Mouse (Mus musculus) forebrain, embryonic 11.5 days (tissue): ENCODE results near the gene Sh3pxd2a. TPM values are rescaled to one million over a fixed set of nuclear protein-coding genes. Genes with fewer than 3 reads are reported as not detected.

Source experiments
- ATAC-seq: fragments of 200-750 bp; cut with Nextera tagmentation; replicated peaks from 2 replicates; pipeline ENCODE4 v1.8.0; 2017; ENCODE audit warnings: moderate TSS enrichment; ENCODE audit not compliant: low FRiP score
- DNase-seq: peaks from one replicate; pipeline ENCODE4 v3.0.0-alpha.2; 2017; ENCODE audit warnings: low spot score
- H3K27ac ChIP-seq: fragments of 300-500 bp; sonication (generic); 2 replicates; pipeline ENCODE4 v1.5.1; 2014; ENCODE audit warnings: low read depth, low read length
- H3K27me3 ChIP-seq: fragments of 300-500 bp; sonication (generic); 2 replicates; pipeline ENCODE4 v1.6.1; 2014; ENCODE audit warnings: mild to moderate bottlenecking, low read length, mixed read lengths; ENCODE audit not compliant: control insufficient read depth, insufficient read depth
- H3K36me3 ChIP-seq: fragments of 300-500 bp; sonication (generic); 2 replicates; pipeline ENCODE4 v1.6.1; 2014; ENCODE audit warnings: mild to moderate bottlenecking, low read length, moderate library complexity, mixed read lengths; ENCODE audit not compliant: control insufficient read depth, insufficient read depth
- H3K4me1 ChIP-seq: fragments of 300-500 bp; sonication (generic); replicated peaks from 2 replicates; pipeline ENCODE4 v1.6.1; 2014; ENCODE audit warnings: low read length, mixed read lengths; ENCODE audit not compliant: control insufficient read depth, insufficient read depth
- H3K4me2 ChIP-seq: fragments of 300-500 bp; sonication (generic); 2 replicates; pipeline ENCODE4 v1.6.1; 2014; ENCODE audit warnings: low read depth, mild to moderate bottlenecking, low read length, moderate library complexity, mixed read lengths; ENCODE audit not compliant: severe bottlenecking
- H3K4me3 ChIP-seq: fragments of 300-500 bp; sonication (generic); 2 replicates; pipeline ENCODE4 v1.5.1; 2014; ENCODE audit warnings: low read depth, low read length
- H3K9ac ChIP-seq: fragments of 300-500 bp; sonication (generic); 2 replicates; pipeline ENCODE4 v1.6.1; 2014; ENCODE audit warnings: low read length
- H3K9me3 ChIP-seq: fragments of 300-500 bp; sonication (generic); 2 replicates; pipeline ENCODE4 v1.6.1; 2016; ENCODE audit warnings: low read length, mixed read lengths; ENCODE audit not compliant: control insufficient read depth
- WGBS: fragments of 180-500 bp; shearing (Covaris S2); extraction: QIAGEN DNeasy Blood & Tissue Kit; methylation state at CpG from one replicate; pipeline ENCODE4 v1.1.7; 2014; 5-methylcytosine and 5-hydroxymethylcytosine counted together
- polyA plus RNA-seq: library from polyadenylated mRNA; unstranded; fragments of >200 nt; fragmentation: Nextera tagmentation; extraction: Ambion mirVana; gene quantifications from 2 replicates; pipeline ENCODE4 v1.2.1, GENCODE M21; 2014

Sh3pxd2a gene
- polyA plus RNA-seq, 1 experiment from 2014 or later = 5.2 TPM

- Histone ChIP-seq H3K4me3 (no peak overlapping the region), H3K27me3 (no peaks in the 10 kb centered on the region), H3K4me1 (peaks cover 6% of the 10 kb centered on the region), H3K9me3 (no peaks in the 10 kb centered on the region), H3K9ac (no peak overlapping the region), H3K4me2 (no peak overlapping the region), H3K27ac (no peak overlapping the region), H3K36me3 (no peaks in the 10 kb centered on the region)
- 34% methylated on average over 8 of the region's 8 CpGs for WGBS
- ATAC-seq (no peak), DNase-seq (no peak)
These were observed 13.7 kb downstream of the Sh3pxd2a start for GRCm38 (mm10) chr19:47450261-47451137.

DNA sequence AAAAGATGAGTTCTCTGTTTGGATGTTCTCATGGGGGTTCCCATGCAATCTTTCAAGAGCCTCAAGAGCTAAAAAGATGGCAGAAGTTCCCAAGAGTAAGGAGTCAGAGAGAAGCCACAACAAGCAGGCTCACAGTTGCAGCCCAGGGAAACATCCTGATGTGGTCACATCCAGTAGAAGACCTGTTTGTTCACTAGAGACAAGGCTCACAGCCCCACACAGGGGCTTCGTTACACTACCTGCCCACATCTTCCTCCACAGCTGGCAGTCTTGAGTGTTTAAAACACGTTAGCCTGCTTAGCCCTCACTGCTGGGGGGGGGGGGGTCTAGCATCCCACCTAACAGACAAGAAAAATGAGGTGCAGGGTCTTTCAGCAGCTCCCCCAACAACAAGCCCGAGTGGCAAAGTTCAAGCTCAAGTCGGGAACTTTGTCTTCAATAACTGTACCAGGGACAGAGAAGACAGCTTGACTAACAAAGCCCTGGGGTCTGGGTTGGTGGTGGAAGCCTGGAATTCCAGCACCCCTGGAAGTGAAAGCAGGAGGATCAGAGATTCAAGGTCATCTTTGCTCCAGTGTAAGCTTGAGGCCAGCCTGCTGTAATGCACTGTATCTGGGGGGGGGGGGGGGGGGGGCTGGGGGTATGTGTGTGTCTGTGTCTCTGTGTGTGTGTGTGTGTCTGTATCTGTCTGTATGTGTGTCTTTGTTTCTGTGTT, 14.5 kb downstream of the Sh3pxd2a start:
- 68% methylated on average over 4 of the region's 4 CpGs for WGBS
- Histone ChIP-seq H3K36me3 (no peaks in the 10 kb centered on the region), H3K9ac (no peak overlapping the region), H3K27me3 (no peaks in the 10 kb centered on the region), H3K27ac (no peak overlapping the region), H3K9me3 (no peaks in the 10 kb centered on the region), H3K4me3 (no peak overlapping the region), H3K4me1 (peaks cover 8% of the 10 kb centered on the region), H3K4me2 (no peak overlapping the region)
- no peak for DNase-seq
- no peak for ATAC-seq

DNA sequence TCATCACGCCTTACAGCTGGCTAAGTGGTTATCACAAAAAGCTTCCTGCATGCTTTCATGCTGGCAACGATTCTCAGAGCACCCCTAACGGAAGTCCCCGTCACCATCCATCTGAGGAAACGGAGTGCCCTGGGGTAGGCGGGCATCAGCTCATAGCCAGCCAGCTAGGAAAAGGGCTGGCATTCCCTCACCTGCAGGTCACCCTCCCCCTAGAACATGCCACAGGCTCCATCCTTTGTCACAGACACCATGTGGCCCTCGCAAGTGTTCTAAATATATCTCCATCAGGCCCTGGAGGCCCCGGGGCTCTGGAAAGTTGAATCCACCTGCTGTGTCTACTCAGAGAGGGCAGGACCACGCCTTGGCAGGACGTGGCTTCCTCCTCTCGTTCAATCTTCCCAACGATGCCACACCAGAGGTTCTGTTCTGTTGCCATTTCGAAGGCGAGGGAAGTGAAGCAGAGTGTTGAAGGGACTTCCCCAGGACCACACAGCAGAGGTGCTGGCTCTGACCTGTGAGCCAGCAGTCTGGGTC, 15.5 kb downstream of the Sh3pxd2a start:
- ATAC-seq (no peak), DNase-seq (no peak)
- Histone ChIP-seq H3K9ac (no peak overlapping the region), H3K4me1 (peaks cover 8% of the 10 kb centered on the region), H3K4me2 (no peak overlapping the region), H3K27me3 (no peaks in the 10 kb centered on the region), H3K36me3 (no peaks in the 10 kb centered on the region), H3K9me3 (no peaks in the 10 kb centered on the region), H3K4me3 (no peak overlapping the region), H3K27ac (no peak overlapping the region)
- WGBS = 77% methylated on average over 14 of the region's 14 CpGs

DNA sequence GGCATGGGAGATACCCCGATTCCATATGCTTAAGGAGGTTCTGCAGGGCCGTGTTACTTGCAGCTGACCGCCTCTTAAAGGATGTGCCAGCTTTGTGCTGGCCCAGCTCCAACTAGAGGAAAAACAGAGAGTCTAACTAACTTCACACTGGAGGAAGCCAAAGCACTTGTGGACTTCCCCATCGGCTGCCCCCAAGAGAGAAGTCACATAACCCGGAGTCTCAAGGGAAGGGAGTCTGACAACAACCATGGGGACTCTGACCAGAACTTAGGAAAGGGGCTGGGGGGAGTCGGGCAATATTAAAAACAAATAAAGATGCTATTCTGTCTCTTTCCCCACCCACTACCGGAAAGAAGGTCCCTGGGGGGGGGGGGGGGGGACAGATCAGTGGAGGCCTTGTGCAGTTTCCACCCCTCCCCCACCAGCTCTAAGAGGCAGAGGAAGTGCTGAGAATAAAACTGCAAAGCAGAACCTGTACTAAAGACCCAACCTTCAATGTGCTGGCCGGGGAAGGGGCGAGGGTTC, 17.3 kb downstream of the Sh3pxd2a start:
- Histone ChIP-seq H3K9me3 (no peaks in the 10 kb centered on the region), H3K4me1 (peaks cover 8% of the 10 kb centered on the region), H3K27me3 (no peaks in the 10 kb centered on the region), H3K27ac (no peak overlapping the region), H3K9ac (no peak overlapping the region), H3K36me3 (no peaks in the 10 kb centered on the region), H3K4me2 (no peak overlapping the region), H3K4me3 (no peak overlapping the region)
- WGBS = 43% methylated on average over 9 of the region's 9 CpGs
- DNase-seq (peak; percentile 61), ATAC-seq (0 out of 2 replicates have a peak, but pooled peaks have one; percentile 48)

DNA sequence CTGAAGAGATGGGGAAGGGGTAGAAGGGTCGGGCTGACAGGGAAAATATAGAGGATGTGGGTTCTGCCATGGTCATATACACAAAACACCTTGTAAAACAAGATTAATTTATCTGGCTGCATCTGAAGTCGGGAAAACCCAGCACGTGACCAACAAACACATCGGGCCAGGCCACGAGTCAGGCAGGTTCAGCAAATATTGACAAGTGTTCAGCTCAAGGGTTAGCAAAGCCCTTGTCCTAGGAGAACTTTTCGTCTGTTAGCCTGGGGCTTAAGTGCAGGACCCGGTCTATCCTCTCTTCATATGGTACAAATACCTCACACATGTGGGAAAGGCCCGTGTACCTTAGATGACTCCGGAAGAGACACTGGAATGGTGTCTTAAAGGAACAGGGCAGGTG, 18.1 kb downstream of the Sh3pxd2a start:
- no peaks in the 10 kb centered on the region for H3K36me3 ChIP-seq
- H3K4me3 ChIP-seq = no peak overlapping the region
- H3K4me2 ChIP-seq = no peak overlapping the region
- no peaks in the 10 kb centered on the region for H3K9me3 ChIP-seq
- WGBS = 83% methylated on average over 9 of the region's 9 CpGs
- DNase-seq (no peak), ATAC-seq (no peak)
- no peak overlapping the region for H3K9ac ChIP-seq
- H3K4me1 ChIP-seq = peaks cover 8% of the 10 kb centered on the region
- peak overlapping the region; percentile 2; the same call in 1 of the 2 replicates for H3K27ac ChIP-seq
- no peaks in the 10 kb centered on the region for H3K27me3 ChIP-seq

DNA sequence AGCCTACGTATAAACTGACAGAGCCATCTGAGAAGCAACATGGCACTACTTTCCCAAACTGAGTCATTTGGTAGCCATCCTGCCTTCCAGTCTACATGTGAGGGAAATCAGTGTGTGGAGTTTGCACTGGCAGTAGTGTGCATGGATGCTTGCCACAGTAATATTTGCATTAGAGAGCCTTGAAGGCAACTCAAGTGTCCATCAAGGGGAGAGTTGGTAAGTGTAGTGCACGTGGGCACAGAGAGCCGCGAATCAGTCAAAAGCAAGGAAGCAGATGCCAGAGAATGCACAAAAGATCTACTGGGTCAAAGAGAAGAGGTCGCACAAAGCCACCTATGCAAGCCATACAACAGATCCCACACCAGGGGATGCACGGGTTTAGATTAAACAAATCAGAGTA, 18.5 kb downstream of the Sh3pxd2a start:
- 76% methylated on average over 6 of the region's 6 CpGs for WGBS
- H3K4me3 ChIP-seq = no peak overlapping the region
- H3K4me1 ChIP-seq = peaks cover 8% of the 10 kb centered on the region
- no peaks in the 10 kb centered on the region for H3K36me3 ChIP-seq
- H3K27me3 ChIP-seq = no peaks in the 10 kb centered on the region
- no peak overlapping the region for H3K27ac ChIP-seq
- H3K9me3 ChIP-seq = no peaks in the 10 kb centered on the region
- no peak overlapping the region for H3K4me2 ChIP-seq
- ATAC-seq = no peak
- H3K9ac ChIP-seq = no peak overlapping the region
- no peak for DNase-seq

GRCm38 (mm10) chr19:47444488-47444887, 19.7 kb downstream of the Sh3pxd2a start:
- peaks cover 8% of the 10 kb centered on the region for H3K4me1 ChIP-seq
- H3K4me3 ChIP-seq = no peak overlapping the region
- DNase-seq (no peak), ATAC-seq (no peak)
- no peaks in the 10 kb centered on the region for H3K27me3 ChIP-seq
- WGBS = 52% methylated on average over 12 of the region's 12 CpGs
- H3K4me2 ChIP-seq = no peak overlapping the region
- H3K27ac ChIP-seq = no peak overlapping the region
- no peaks in the 10 kb centered on the region for H3K36me3 ChIP-seq
- no peak overlapping the region for H3K9ac ChIP-seq
- H3K9me3 ChIP-seq = no peaks in the 10 kb centered on the region

GRCm38 (mm10) chr19:47442294-47442627, 21.9 kb downstream of the Sh3pxd2a start:
- H3K4me1 ChIP-seq = peaks cover 5% of the 10 kb centered on the region; the same call in 1 of the 2 replicates
- H3K9me3 ChIP-seq = no peaks in the 10 kb centered on the region
- H3K36me3 ChIP-seq = no peaks in the 10 kb centered on the region
- no peak overlapping the region for H3K4me3 ChIP-seq
- ATAC-seq (no peak), DNase-seq (no peak)
- 86% methylated on average over 6 of the region's 6 CpGs for whole genome bisulfite sequencing
- no peak overlapping the region for H3K27ac ChIP-seq
- no peaks in the 10 kb centered on the region for H3K27me3 ChIP-seq
- H3K4me2 ChIP-seq = no peak overlapping the region
- H3K9ac ChIP-seq = no peak overlapping the region
